Mouse (Mus musculus) neural tube, embryonic 11.5 days (tissue): Measurements from ENCODE around the gene Slc9a3r2. TPM values are rescaled to one million over a fixed set of nuclear protein-coding genes. Genes with fewer than 3 reads are reported as not detected.

Experiments used
- ATAC-seq: fragments of 200-750 bp; cut with Nextera tagmentation; 2 replicates; pipeline ENCODE4 v1.8.0; 2017; ENCODE audit warnings: moderate number of reproducible peaks, mild to moderate bottlenecking, moderate TSS enrichment, moderate library complexity; ENCODE audit not compliant: insufficient read depth, low FRiP score, low TSS enrichment
- DNase-seq: peaks from one replicate; pipeline ENCODE4 v3.0.0-alpha.2; 2015; ENCODE audit warnings: low spot score
- H3K27ac ChIP-seq: fragments of 300-500 bp; sonication (generic); 2 replicates; pipeline ENCODE4 v1.5.1; 2014; ENCODE audit warnings: low read depth, mild to moderate bottlenecking, low read length
- H3K27me3 ChIP-seq: fragments of 300-500 bp; sonication (generic); 2 replicates; pipeline ENCODE4 v1.6.1; 2014; ENCODE audit warnings: mild to moderate bottlenecking, low read length, mixed read lengths; ENCODE audit not compliant: control insufficient read depth, insufficient read depth
- H3K36me3 ChIP-seq: fragments of 300-500 bp; sonication (generic); 2 replicates; pipeline ENCODE4 v1.6.1; 2014; ENCODE audit warnings: mild to moderate bottlenecking, low read length, moderate library complexity, mixed read lengths; ENCODE audit not compliant: control insufficient read depth, insufficient read depth
- H3K4me1 ChIP-seq: fragments of 300-500 bp; sonication (generic); 2 replicates; pipeline ENCODE4 v1.6.1; 2014; ENCODE audit warnings: low read length, mixed read lengths; ENCODE audit not compliant: control insufficient read depth, insufficient read depth
- H3K4me2 ChIP-seq: fragments of 300-500 bp; sonication (generic); 2 replicates; pipeline ENCODE4 v1.6.1; 2014; ENCODE audit warnings: low read depth, mild to moderate bottlenecking, moderate library complexity
- H3K4me3 ChIP-seq: fragments of 300-500 bp; sonication (generic); 2 replicates; pipeline ENCODE4 v1.5.1; 2014; ENCODE audit warnings: low read depth, low read length
- H3K9ac ChIP-seq: fragments of 300-500 bp; sonication (generic); 2 replicates; pipeline ENCODE4 v1.6.1; 2014; ENCODE audit warnings: mild to moderate bottlenecking, low read length
- H3K9me3 ChIP-seq: fragments of 300-500 bp; sonication (generic); 2 replicates; pipeline ENCODE4 v1.6.1; 2016; ENCODE audit warnings: low read length; ENCODE audit not compliant: control insufficient read depth
- WGBS: fragments of 180-500 bp; shearing (Covaris S2); extraction: QIAGEN DNeasy Blood & Tissue Kit; methylation state at CpG from one replicate; pipeline ENCODE4 v1.1.7; 2014; 5-methylcytosine and 5-hydroxymethylcytosine counted together
- polyA plus RNA-seq: library from polyadenylated mRNA; unstranded; fragments of >200 nt; fragmentation: Nextera tagmentation; extraction: Ambion mirVana; gene quantifications from 2 replicates; pipeline ENCODE4 v1.2.1, GENCODE M21; 2014

Gene Slc9a3r2
- polyA plus RNA-seq, 1 experiment from 2014 or later, result 38.8 TPM

GRCm38 (mm10) chr17:24651835-24652234 lies 1.7 kb upstream of the Slc9a3r2 start:
- no peak overlapping the region for H3K27ac ChIP-seq
- ATAC-seq (no peak), DNase-seq (no peak)
- H3K9ac ChIP-seq, result no peak overlapping the region
- H3K27me3 ChIP-seq, result peaks cover 21% of the 10 kb centered on the region
- WGBS, result 71% methylated on average over 3 of the region's 3 CpGs
- H3K4me2 ChIP-seq, result no peak overlapping the region
- H3K36me3 ChIP-seq, result no peaks in the 10 kb centered on the region
- H3K4me3 ChIP-seq, result no peak overlapping the region
- H3K4me1 ChIP-seq, result peaks cover 7% of the 10 kb centered on the region
- no peaks in the 10 kb centered on the region for H3K9me3 ChIP-seq

- Histone ChIP-seq H3K9me3 (no peaks in the 10 kb centered on the region), H3K4me3 (no peak overlapping the region; the same call in 1 of the 2 replicates), H3K9ac (no peak overlapping the region), H3K4me2 (peak overlapping the region; percentile 89; the same call in 1 of the 2 replicates), H3K27me3 (peaks cover 16% of the 10 kb centered on the region; the same call in 1 of the 2 replicates), H3K27ac (no peak overlapping the region), H3K36me3 (no peaks in the 10 kb centered on the region), H3K4me1 (peaks cover 7% of the 10 kb centered on the region)
- DNase-seq (no peak), ATAC-seq (no peak)
- 76% methylated on average over 4 of the region's 4 CpGs for WGBS
Measured at GRCm38 (mm10) chr17:24650766-24651165, 639 bp upstream of the Slc9a3r2 start.

DNA sequence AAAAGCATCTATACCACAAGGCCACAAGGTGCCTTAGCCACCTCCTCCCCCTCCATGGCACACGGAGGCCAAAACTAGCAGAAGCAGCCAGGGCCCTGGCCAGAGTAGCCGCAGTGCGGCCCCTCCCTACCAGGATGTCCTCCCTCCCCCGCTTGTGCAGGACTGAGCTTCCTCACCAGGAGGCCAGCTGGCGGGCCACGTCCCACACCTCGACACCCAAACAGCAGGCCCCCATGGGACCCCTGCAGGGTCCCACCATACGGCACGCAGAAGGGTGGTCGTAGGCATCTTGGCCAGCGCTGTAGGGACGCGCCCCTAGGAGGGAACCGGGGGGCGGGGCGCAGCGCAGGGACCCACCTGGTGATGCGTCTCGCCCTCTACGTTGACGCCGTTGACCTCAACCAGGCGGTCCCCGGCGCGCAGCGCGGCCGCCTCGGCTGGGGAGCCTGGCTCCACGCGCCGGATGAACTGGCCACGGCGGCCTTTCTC lies 502 bp downstream of the Slc9a3r2 start:
- Histone ChIP-seq H3K4me1 (peaks cover 7% of the 10 kb centered on the region), H3K4me2 (peak overlapping the region; percentile 89), H3K27me3 (peaks cover 16% of the 10 kb centered on the region; the same call in 1 of the 2 replicates), H3K36me3 (no peaks in the 10 kb centered on the region), H3K4me3 (peak overlapping the region; percentile 50), H3K9ac (peak overlapping the region; percentile 68), H3K9me3 (no peaks in the 10 kb centered on the region), H3K27ac (no peak overlapping the region)
- WGBS, result 0% methylated on average over 35 of the region's 35 CpGs
- peak; percentile 52 for DNase-seq
- no peak for ATAC-seq

- ATAC-seq (no peak), DNase-seq (no peak)
- 71% methylated on average over 10 of the region's 10 CpGs for WGBS
- H3K4me1 ChIP-seq, result peaks cover 7% of the 10 kb centered on the region
- H3K27me3 ChIP-seq, result peaks cover 16% of the 10 kb centered on the region; the same call in 1 of the 2 replicates
- no peaks in the 10 kb centered on the region for H3K36me3 ChIP-seq
- H3K4me2 ChIP-seq, result peak overlapping the region; percentile 89; the same call in 1 of the 2 replicates
- H3K27ac ChIP-seq, result no peak overlapping the region
- no peak overlapping the region for H3K4me3 ChIP-seq
- no peak overlapping the region for H3K9ac ChIP-seq
- H3K9me3 ChIP-seq, result no peaks in the 10 kb centered on the region
Measured at GRCm38 (mm10) chr17:24648731-24649377, 1.3 kb downstream of the Slc9a3r2 start.

- no peak for ATAC-seq
- H3K4me3 ChIP-seq, result no peak overlapping the region
- no peak for DNase-seq
- H3K4me1 ChIP-seq, result peaks cover 7% of the 10 kb centered on the region
- H3K9me3 ChIP-seq, result no peaks in the 10 kb centered on the region
- H3K4me2 ChIP-seq, result no peak overlapping the region
- no peaks in the 10 kb centered on the region for H3K36me3 ChIP-seq
- H3K27me3 ChIP-seq, result peaks cover 16% of the 10 kb centered on the region; the same call in 1 of the 2 replicates
- H3K9ac ChIP-seq, result no peak overlapping the region
- WGBS, result 81% methylated on average over 11 of the region's 11 CpGs
- no peak overlapping the region for H3K27ac ChIP-seq
Measured at GRCm38 (mm10) chr17:24647493-24647892, 2.6 kb downstream of the Slc9a3r2 start.

DNA sequence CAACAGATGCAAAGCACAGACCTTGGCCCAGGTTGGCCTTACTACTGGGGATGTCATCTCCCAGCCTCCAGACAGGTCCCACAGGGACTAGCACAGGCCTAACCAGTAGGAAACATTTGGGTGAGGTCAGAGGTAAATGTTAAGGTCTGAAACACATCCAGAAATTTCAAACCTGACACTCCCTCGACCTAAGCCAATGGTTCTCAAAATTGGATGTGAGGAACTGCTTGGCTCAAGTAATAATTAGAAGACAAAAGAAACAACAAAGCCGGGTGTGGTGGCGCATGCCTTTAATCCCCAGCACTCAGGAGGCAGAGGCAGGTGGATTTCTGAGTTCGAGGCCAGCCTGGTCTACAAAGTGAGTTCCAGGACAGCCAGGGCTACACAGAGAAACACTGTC lies 3.7 kb downstream of the Slc9a3r2 start:
- WGBS, result 85% methylated on average over 4 of the region's 4 CpGs
- ATAC-seq (no peak), DNase-seq (no peak)
- Histone ChIP-seq H3K9ac (no peak overlapping the region), H3K4me2 (no peak overlapping the region), H3K27me3 (peaks cover 16% of the 10 kb centered on the region; the same call in 1 of the 2 replicates), H3K9me3 (no peaks in the 10 kb centered on the region), H3K4me1 (peaks cover 7% of the 10 kb centered on the region), H3K27ac (no peak overlapping the region), H3K4me3 (no peak overlapping the region), H3K36me3 (no peaks in the 10 kb centered on the region)

- H3K4me1 ChIP-seq, result peaks cover 7% of the 10 kb centered on the region
- H3K4me3 ChIP-seq, result no peak overlapping the region
- no peaks in the 10 kb centered on the region for H3K36me3 ChIP-seq
- H3K27ac ChIP-seq, result no peak overlapping the region
- no peak for ATAC-seq
- no peak overlapping the region for H3K9ac ChIP-seq
- H3K9me3 ChIP-seq, result no peaks in the 10 kb centered on the region
- no peak overlapping the region for H3K4me2 ChIP-seq
- peaks cover 13% of the 10 kb centered on the region; the same call in 1 of the 2 replicates for H3K27me3 ChIP-seq
- no peak for DNase-seq
- WGBS, result 83% methylated on average over 3 of the region's 3 CpGs
Measured at GRCm38 (mm10) chr17:24645916-24646315, 4.2 kb downstream of the Slc9a3r2 start.

GRCm38 (mm10) chr17:24644875-24645721 lies 5.0 kb downstream of the Slc9a3r2 start:
- peaks cover 3% of the 10 kb centered on the region for H3K4me1 ChIP-seq
- 0 out of 2 replicates have a peak overlapping the region, but pooled peaks have one; percentile 29 for H3K27ac ChIP-seq
- DNase-seq (no peak), ATAC-seq (no peak)
- no peak overlapping the region for H3K4me3 ChIP-seq
- 88% methylated on average over 7 of the region's 9 CpGs for WGBS
- H3K4me2 ChIP-seq, result 0 out of 2 replicates have a peak overlapping the region, but pooled peaks have one; percentile 9
- H3K9ac ChIP-seq, result no peak overlapping the region
- H3K36me3 ChIP-seq, result no peaks in the 10 kb centered on the region
- H3K9me3 ChIP-seq, result no peaks in the 10 kb centered on the region
- 0 out of 2 replicates have a peak, but pooled peaks cover 8% of the 10 kb centered on the region for H3K27me3 ChIP-seq
